Comparison of ENCODE assay signal across 26 mouse cellular contexts in genomic region chr7:139409903-139410302, GRCm38 (mm10). TPM values are rescaled to one million over a fixed set of nuclear protein-coding genes. Genes with fewer than 3 reads are reported as not detected.
DNase-seq lines count a peak whose midpoint lies in the region; ATAC-seq and TF ChIP-seq lines count a peak whose summit lies in the region.
"Had no signal": no experiment of that assay in that cellular context is flagged by ENCODE, and none has a peak within 500 bp of the region (broad histone marks: within the 10 kb centered on the region; RNA-seq: fewer than 3 reads in every experiment).

No protein-coding gene starts in this region.

- H3K9ac ChIP-seq in heart, embryonic 13.5 days, result no peak overlapping the region
- H3K9ac ChIP-seq in heart, adult 2 months (ENCODE audit: low read depth, low read length), result no peak overlapping the region
- H3K9ac ChIP-seq in intestine, postnatal 0 days (ENCODE audit: low read depth, low read length), result no peak overlapping the region
- H3K9ac ChIP-seq in intestine, embryonic 15.5 days, result no peak overlapping the region
- no peak overlapping the region for H3K9ac ChIP-seq in lung, postnatal 0 days (replicated peaks; ENCODE audit: low read depth)
- H3K9ac ChIP-seq: forebrain, postnatal 0 days; hindbrain, embryonic 15.5 days; limb, embryonic 15.5 days; liver, embryonic 15.5 days; neural tube, embryonic 15.5 days; stomach, embryonic 15.5 days had no signal

- peaks cover 9% of the 10 kb centered on the region for H3K36me3 ChIP-seq in heart, embryonic 13.5 days
- peaks cover 4% of the 10 kb centered on the region for H3K36me3 ChIP-seq in heart, adult 2 months (ENCODE audit: control insufficient read depth, insufficient read depth, low read length)
- no peaks in the 10 kb centered on the region; the same call in 1 of the 2 replicates for H3K36me3 ChIP-seq in intestine, postnatal 0 days (ENCODE audit: control insufficient read depth, insufficient read depth)
- H3K36me3 ChIP-seq in intestine, embryonic 15.5 days, result no peaks in the 10 kb centered on the region
- H3K36me3 ChIP-seq in lung, postnatal 0 days (ENCODE audit: insufficient read depth, low read length), result no peaks in the 10 kb centered on the region
- H3K36me3 ChIP-seq: hindbrain, embryonic 15.5 days; liver, embryonic 15.5 days; neural tube, embryonic 15.5 days had no signal

- peaks cover 79% of the 10 kb centered on the region for H3K4me1 ChIP-seq in heart, embryonic 13.5 days
- H3K4me1 ChIP-seq in heart, adult 2 months (ENCODE audit: control insufficient read depth, insufficient read depth, low read length), result peaks cover 50% of the 10 kb centered on the region
- H3K4me1 ChIP-seq in intestine, postnatal 0 days (replicated peaks; ENCODE audit: control insufficient read depth, insufficient read depth, low read length), result peaks cover 10% of the 10 kb centered on the region
- H3K4me1 ChIP-seq in intestine, embryonic 15.5 days (replicated peaks), result peaks cover 47% of the 10 kb centered on the region
- peaks cover 58% of the 10 kb centered on the region for H3K4me1 ChIP-seq in lung, postnatal 0 days (ENCODE audit: insufficient read depth, low read depth, low read length)

- DNase-seq in heart, adult 2 months, result no peak
- DNase-seq in NIH3T3 (ENCODE audit: low read depth), result peak; percentile 74
- peak; percentile 78 for DNase-seq in lung, postnatal 0 days (ENCODE audit: low spot score)
- no peak for DNase-seq in kidney, adult 8-10 months
- DNase-seq in testis, postnatal 14 days (ENCODE audit: low spot score), result no peak
- DNase-seq: adrenal gland, postnatal 14 days; B cell, adult 2 months; cerebellum, adult 9-10 months; forebrain, postnatal 0 days; gastrocnemius, postnatal 36 days; kidney, adult 11 months; left cerebral cortex, postnatal 4 days; right cerebral cortex, adult 18-20 months; right cerebral cortex, postnatal 4 days; thymus, adult 18-20 months; thymus, postnatal 36 days had no signal

- no peak for TF ChIP-seq CTCF in heart, adult 2 months (IDR thresholded peaks at IDR 0.05)
- TF ChIP-seq CTCF in intestine, postnatal 0 days (IDR thresholded peaks at IDR 0.05; ENCODE audit: low read depth), result peak; percentile 37; the same call in 1 of the 2 replicates
- peak; percentile 41 for TF ChIP-seq CTCF in lung, postnatal 0 days (IDR thresholded peaks at IDR 0.05)

- H3K4me3 ChIP-seq in heart, embryonic 13.5 days, result no peak overlapping the region
- no peak overlapping the region for H3K4me3 ChIP-seq in heart, adult 2 months
- H3K4me3 ChIP-seq in intestine, postnatal 0 days (ENCODE audit: low read depth, low read length), result no peak overlapping the region
- H3K4me3 ChIP-seq in intestine, embryonic 15.5 days (replicated peaks), result no peak overlapping the region
- no peak overlapping the region for H3K4me3 ChIP-seq in lung, postnatal 0 days (ENCODE audit: low read depth, low read length)
- H3K4me3 ChIP-seq: hindbrain, embryonic 15.5 days; limb, embryonic 15.5 days; liver, embryonic 15.5 days; midbrain, embryonic 10.5 days; neural tube, embryonic 15.5 days; stomach, embryonic 15.5 days had no signal

- intact Hi-C loops in heart, adult 2 months (cut with DNase I), result no loop called here

- TF ChIP-seq POLR2A in heart, adult 2 months (IDR thresholded peaks at IDR 0.05; ENCODE audit: insufficient read depth, low read depth, low read length), result no peak

- peaks cover 17% of the 10 kb centered on the region for H3K79me2 ChIP-seq in heart, adult 2 months (replicated peaks; ENCODE audit: control insufficient read depth, insufficient read depth, low read length)

- 0 out of 2 replicates have a peak overlapping the region, but pooled peaks have one; percentile 33 for H3K27ac ChIP-seq in heart, embryonic 13.5 days (replicated peaks)
- H3K27ac ChIP-seq in heart, adult 2 months, result no peak overlapping the region
- H3K27ac ChIP-seq in intestine, postnatal 0 days (ENCODE audit: low read depth, low read length), result no peak overlapping the region
- no peak overlapping the region for H3K27ac ChIP-seq in intestine, embryonic 15.5 days
- H3K27ac ChIP-seq in lung, postnatal 0 days (ENCODE audit: low read length), result no peak overlapping the region
- H3K27ac ChIP-seq: hindbrain, embryonic 15.5 days; kidney, postnatal 0 days; limb, embryonic 15.5 days; liver, embryonic 15.5 days; midbrain, embryonic 10.5 days; neural tube, embryonic 15.5 days; stomach, embryonic 15.5 days had no signal

- TF ChIP-seq EP300 in heart, adult 2 months (IDR thresholded peaks at IDR 0.05; ENCODE audit: insufficient read depth, low read depth, low read length), result no peak
- no peak for TF ChIP-seq EP300 in lung, postnatal 0 days (IDR thresholded peaks at IDR 0.05)

- H3K4me2 ChIP-seq in heart, embryonic 13.5 days, result no peak overlapping the region
- H3K4me2 ChIP-seq in intestine, postnatal 0 days (replicated peaks; ENCODE audit: low read depth), result no peak overlapping the region
- H3K4me2 ChIP-seq in intestine, embryonic 15.5 days (replicated peaks), result no peak overlapping the region
- no peak overlapping the region for H3K4me2 ChIP-seq in lung, postnatal 0 days (replicated peaks; ENCODE audit: low read depth, low read length)
- H3K4me2 ChIP-seq: hindbrain, embryonic 15.5 days; limb, embryonic 15.5 days; liver, embryonic 15.5 days; neural tube, embryonic 15.5 days; stomach, embryonic 15.5 days had no signal

- H3K27me3 ChIP-seq in heart, embryonic 13.5 days (replicated peaks), result no peaks in the 10 kb centered on the region
- no peaks in the 10 kb centered on the region for H3K27me3 ChIP-seq in heart, adult 2 months (ENCODE audit: control insufficient read depth, insufficient read depth, low read length)
- no peaks in the 10 kb centered on the region for H3K27me3 ChIP-seq in intestine, postnatal 0 days (replicated peaks; ENCODE audit: control insufficient read depth, insufficient read depth, low read length)
- no peaks in the 10 kb centered on the region for H3K27me3 ChIP-seq in intestine, embryonic 15.5 days (replicated peaks)
- H3K27me3 ChIP-seq in lung, postnatal 0 days (replicated peaks; ENCODE audit: insufficient read depth, low read length), result no peaks in the 10 kb centered on the region
- H3K27me3 ChIP-seq: hindbrain, embryonic 15.5 days; limb, embryonic 15.5 days; liver, embryonic 15.5 days; neural tube, embryonic 15.5 days; stomach, embryonic 15.5 days had no signal

- no peaks in the 10 kb centered on the region for H3K9me3 ChIP-seq in heart, embryonic 13.5 days
- no peaks in the 10 kb centered on the region for H3K9me3 ChIP-seq in intestine, postnatal 0 days (ENCODE audit: control insufficient read depth)
- H3K9me3 ChIP-seq in intestine, embryonic 15.5 days, result no peaks in the 10 kb centered on the region
- no peaks in the 10 kb centered on the region for H3K9me3 ChIP-seq in lung, postnatal 0 days (ENCODE audit: low read length)
- H3K9me3 ChIP-seq: hindbrain, embryonic 15.5 days; limb, embryonic 15.5 days; liver, embryonic 15.5 days; midbrain, embryonic 10.5 days; neural tube, embryonic 15.5 days; stomach, embryonic 15.5 days had no signal

- no peak for ATAC-seq in heart, embryonic 13.5 days (ENCODE audit: extremely low read depth, insufficient number of reproducible peaks, low FRiP score, low TSS enrichment)
- ATAC-seq in intestine, postnatal 0 days, result no peak
- ATAC-seq in intestine, embryonic 15.5 days, result no peak
- ATAC-seq in lung, postnatal 0 days, result peak; percentile 63
- ATAC-seq: forebrain, postnatal 0 days had no signal

- 46% methylated on average over 5 of the region's 5 CpGs for WGBS in heart, embryonic 13.5 days
- WGBS in heart, adult 2 months, result 47% methylated on average over 5 of the region's 5 CpGs
- 71% methylated on average over 5 of the region's 5 CpGs for WGBS in intestine, postnatal 0 days
- WGBS in intestine, embryonic 15.5 days, result 69% methylated on average over 5 of the region's 5 CpGs
- WGBS in lung, postnatal 0 days, result 32% methylated on average over 5 of the region's 5 CpGs

RNA-seq across cellular contexts. Expression of gene Inpp5a, which starts 21.0 kb away (rescaled TPM):
- polyA plus RNA-seq in heart, embryonic 13.5 days (2015; fragmentation: Nextera tagmentation; extraction: Ambion mirVana), result 58.4 and 58.5 TPM in 2 replicates
- total RNA-seq in heart, adult 2 months (2021), result 100 to 1,000 TPM; 280 to 306 TPM
- 134 and 195 TPM in 2 replicates for polyA plus RNA-seq in heart, adult 2 months (2012; rRNA removed)
- polyA plus RNA-seq in intestine, postnatal 0 days (2015; fragmentation: Nextera tagmentation; extraction: Ambion mirVana), result 29.1 and 32.9 TPM in 2 replicates
- polyA plus RNA-seq in intestine, embryonic 15.5 days (2015; fragmentation: Nextera tagmentation; extraction: Ambion mirVana), result 33.1 and 35.5 TPM in 2 replicates
- polyA plus RNA-seq in lung, postnatal 0 days (2015; fragmentation: Nextera tagmentation; extraction: Ambion mirVana), result 41.3 and 44.8 TPM in 2 replicates

Comparison
In these comparisons a context has a peak if more than half of its experiments do, and no peak if none do; other contexts are left out.
1. DNase-seq: peak in NIH3T3 (single experiment) and lung, postnatal 0 days (single experiment); none in heart, adult 2 months (0 of 2), kidney, adult 8-10 months (0 of 2) and testis, postnatal 14 days (single experiment).